Mouse (Mus musculus) E14TG2a.4 (cell line): ENCODE results near the gene Cntnap1.

Source experiments
- H3K27me3 ChIP-seq: 2 replicates; pipeline ENCODE4 v1.6.1; 2014; ENCODE audit warnings: low read length, control low read depth; ENCODE audit not compliant: insufficient read depth
- H3K36me3 ChIP-seq: 2 replicates; pipeline ENCODE4 v1.6.1; 2014; ENCODE audit warnings: low read length, control low read depth; ENCODE audit not compliant: insufficient read depth
- H3K4me1 ChIP-seq: replicated peaks from 2 replicates; pipeline ENCODE4 v1.6.1; 2014; ENCODE audit warnings: low read depth, low read length, control low read depth
- H3K4me3 ChIP-seq: replicated peaks from 2 replicates; pipeline ENCODE4 v1.5.1; 2014; ENCODE audit warnings: mild to moderate bottlenecking, low read length
- H3K9me3 ChIP-seq: 2 replicates; pipeline ENCODE4 v1.6.1; 2014; ENCODE audit warnings: low read length, control low read depth
- CTCF ChIP-seq: conservative IDR thresholded peaks from 2 replicates; pipeline ENCODE4 v1.5.1; 2014; ENCODE audit warnings: low read length
- NANOG ChIP-seq: IDR thresholded peaks from 2 replicates; pipeline ENCODE4 v1.6.1; 2014; ENCODE audit warnings: borderline replicate concordance, low read length, mixed read lengths
- POU5F1 ChIP-seq: IDR thresholded peaks from 2 replicates; pipeline ENCODE4 v1.6.1; 2014; ENCODE audit warnings: low read length, borderline replicate concordance

Cntnap1 gene

GRCm38 (mm10) chr11:101238071-101238647 is 67.8 kb downstream of the Cntnap1 start:
- Histone ChIP-seq H3K36me3 (no peaks in the 10 kb centered on the region), H3K27me3 (0 out of 2 replicates have a peak, but pooled peaks cover 2% of the 10 kb centered on the region), H3K4me1 (peaks cover 19% of the 10 kb centered on the region), H3K4me3 (no peak overlapping the region), H3K9me3 (peaks cover 7% of the 10 kb centered on the region; the same call in 1 of the 2 replicates)
- no peak for TF ChIP-seq CTCF
- TF ChIP-seq POU5F1: no peak
- no peak for TF ChIP-seq NANOG
